Mouse (Mus musculus) embryonic facial prominence, embryonic 12.5 days (tissue): ENCODE measurements around the gene Rtl5. TPM values are rescaled to one million over a fixed set of nuclear protein-coding genes. Genes with fewer than 3 reads are reported as not detected.

Experiments
- ATAC-seq: fragments of 200-750 bp; cut with Nextera tagmentation; 2 replicates; pipeline ENCODE4 v1.8.0; 2017; ENCODE audit not compliant: insufficient number of reproducible peaks, insufficient read depth, low FRiP score, low TSS enrichment
- H3K27ac ChIP-seq: fragments of 300-500 bp; sonication (generic); 2 replicates; pipeline ENCODE4 v1.5.1; 2016; ENCODE audit warnings: mild to moderate bottlenecking
- H3K27me3 ChIP-seq: fragments of 300-500 bp; sonication (generic); 2 replicates; pipeline ENCODE4 v1.6.1; 2016; ENCODE audit warnings: mild to moderate bottlenecking, moderate library complexity
- H3K36me3 ChIP-seq: fragments of 300-500 bp; sonication (generic); 2 replicates; pipeline ENCODE4 v1.6.1; 2016; ENCODE audit warnings: mild to moderate bottlenecking
- H3K4me1 ChIP-seq: fragments of 300-500 bp; sonication (generic); 2 replicates; pipeline ENCODE4 v1.6.1; 2016
- H3K4me2 ChIP-seq: fragments of 300-500 bp; sonication (generic); replicated peaks from 2 replicates; pipeline ENCODE4 v1.6.1; 2016; ENCODE audit warnings: mild to moderate bottlenecking, moderate library complexity
- H3K4me3 ChIP-seq: fragments of 300-500 bp; sonication (generic); 2 replicates; pipeline ENCODE4 v1.5.1; 2016; ENCODE audit warnings: mild to moderate bottlenecking
- H3K9ac ChIP-seq: fragments of 300-500 bp; sonication (generic); 2 replicates; pipeline ENCODE4 v1.6.1; 2016; ENCODE audit warnings: mild to moderate bottlenecking, moderate library complexity
- H3K9me3 ChIP-seq: fragments of 300-500 bp; sonication (generic); 2 replicates; pipeline ENCODE4 v1.6.1; 2016; ENCODE audit warnings: mild to moderate bottlenecking, moderate library complexity
- WGBS: fragments of 180-500 bp; shearing (Covaris S2); methylation state at CpG from one replicate; pipeline ENCODE4 v1.1.7; 2016; 5-methylcytosine and 5-hydroxymethylcytosine counted together
- polyA plus RNA-seq: library from polyadenylated mRNA; unstranded; fragments of >200 nt; fragmentation: Nextera tagmentation; extraction: Ambion mirVana; gene quantifications from 2 replicates; pipeline ENCODE4 v1.2.1, GENCODE M21; 2016

Gene Rtl5
- polyA plus RNA-seq, 1 experiment from 2014 or later: 2.6 TPM

- no peak for ATAC-seq
- Histone ChIP-seq H3K4me1 (no peaks in the 10 kb centered on the region), H3K4me3 (no peak overlapping the region), H3K36me3 (no peaks in the 10 kb centered on the region), H3K9ac (no peak overlapping the region), H3K27ac (no peak overlapping the region), H3K27me3 (peaks cover 9% of the 10 kb centered on the region), H3K4me2 (no peak overlapping the region), H3K9me3 (no peaks in the 10 kb centered on the region)
- WGBS: 75% methylated on average over 3 of the region's 3 CpGs
Measured at GRCm38 (mm10) chrX:102036866-102037361, 34.2 kb downstream of the Rtl5 start.

DNA sequence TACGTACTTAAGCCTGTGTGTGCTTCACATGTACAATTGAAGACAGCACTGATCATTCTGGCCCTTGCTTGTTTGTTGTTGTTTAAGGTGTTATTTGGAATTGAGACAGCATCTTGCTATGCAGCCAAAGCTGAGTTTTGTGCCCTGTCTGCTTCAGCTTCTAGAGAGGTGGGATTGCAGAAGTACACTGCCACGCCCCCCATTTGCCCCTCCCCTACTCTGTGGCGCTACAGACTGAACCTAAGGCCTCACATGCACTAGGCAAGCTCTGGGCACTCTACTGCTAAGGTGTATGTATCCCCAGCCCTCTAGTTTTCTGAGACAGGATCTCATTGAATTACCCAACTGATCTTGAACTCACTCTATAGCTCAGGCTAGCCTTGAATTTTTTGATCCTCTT, 35.4 kb downstream of the Rtl5 start:
- Histone ChIP-seq H3K9me3 (no peaks in the 10 kb centered on the region), H3K36me3 (no peaks in the 10 kb centered on the region), H3K27ac (no peak overlapping the region), H3K4me2 (no peak overlapping the region), H3K4me1 (no peaks in the 10 kb centered on the region), H3K9ac (no peak overlapping the region), H3K27me3 (peaks cover 9% of the 10 kb centered on the region), H3K4me3 (no peak overlapping the region)
- WGBS: 52% methylated on average over 3 of the region's 3 CpGs
- ATAC-seq: no peak

- Histone ChIP-seq H3K27ac (no peak overlapping the region), H3K4me3 (no peak overlapping the region), H3K36me3 (no peaks in the 10 kb centered on the region), H3K9ac (no peak overlapping the region), H3K4me2 (no peak overlapping the region), H3K4me1 (no peaks in the 10 kb centered on the region), H3K9me3 (no peaks in the 10 kb centered on the region), H3K27me3 (peaks cover 5% of the 10 kb centered on the region; the same call in 1 of the 2 replicates)
- 61% methylated on average over 2 of the region's 2 CpGs for WGBS
- ATAC-seq: no peak
Measured at GRCm38 (mm10) chrX:102033566-102033965, 37.5 kb downstream of the Rtl5 start.

GRCm38 (mm10) chrX:102032431-102032830, 38.7 kb downstream of the Rtl5 start:
- Histone ChIP-seq H3K9me3 (no peaks in the 10 kb centered on the region), H3K4me3 (no peak overlapping the region), H3K4me2 (no peak overlapping the region), H3K27ac (no peak overlapping the region), H3K27me3 (peaks cover 5% of the 10 kb centered on the region; the same call in 1 of the 2 replicates), H3K9ac (no peak overlapping the region), H3K4me1 (no peaks in the 10 kb centered on the region), H3K36me3 (no peaks in the 10 kb centered on the region)
- ATAC-seq: no peak
- 75% methylated on average over 8 of the region's 8 CpGs for WGBS

GRCm38 (mm10) chrX:102031851-102032250, 39.3 kb downstream of the Rtl5 start:
- no peaks in the 10 kb centered on the region for H3K36me3 ChIP-seq
- no peaks in the 10 kb centered on the region for H3K9me3 ChIP-seq
- H3K4me1 ChIP-seq: no peaks in the 10 kb centered on the region
- H3K27ac ChIP-seq: no peak overlapping the region
- no peak for ATAC-seq
- no peak overlapping the region for H3K4me2 ChIP-seq
- no peak overlapping the region for H3K4me3 ChIP-seq
- H3K9ac ChIP-seq: no peak overlapping the region
- peaks cover 5% of the 10 kb centered on the region; the same call in 1 of the 2 replicates for H3K27me3 ChIP-seq
- WGBS: 53% methylated on average over 6 of the region's 6 CpGs

DNA sequence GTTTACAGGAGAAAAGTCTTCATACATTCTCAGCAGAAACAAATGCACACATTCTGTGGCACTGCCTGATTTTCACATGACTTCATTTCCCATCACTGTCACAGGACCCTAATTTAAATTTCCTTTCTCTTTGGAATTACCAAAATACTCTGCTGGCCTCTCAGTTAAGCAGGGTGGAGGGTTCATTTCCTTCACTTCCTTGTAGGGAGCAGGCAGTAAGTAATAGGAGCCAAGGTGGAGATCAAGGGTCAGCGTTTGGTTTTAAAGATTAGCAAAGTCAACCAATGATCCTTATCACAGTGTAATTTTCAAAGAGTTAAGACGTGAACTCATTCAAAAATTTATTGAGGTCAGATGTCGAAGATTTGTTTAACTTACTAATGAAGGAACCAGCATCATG, 46.1 kb downstream of the Rtl5 start:
- 44% methylated on average over 3 of the region's 3 CpGs for WGBS
- H3K4me3 ChIP-seq: no peak overlapping the region
- ATAC-seq: no peak
- H3K27ac ChIP-seq: no peak overlapping the region
- H3K27me3 ChIP-seq: peaks cover 15% of the 10 kb centered on the region
- H3K4me2 ChIP-seq: no peak overlapping the region
- no peaks in the 10 kb centered on the region for H3K36me3 ChIP-seq
- H3K9ac ChIP-seq: no peak overlapping the region
- H3K4me1 ChIP-seq: no peaks in the 10 kb centered on the region
- no peaks in the 10 kb centered on the region for H3K9me3 ChIP-seq

- Histone ChIP-seq H3K36me3 (no peaks in the 10 kb centered on the region), H3K27ac (no peak overlapping the region), H3K4me1 (peaks cover 3% of the 10 kb centered on the region; the same call in 1 of the 2 replicates), H3K4me3 (no peak overlapping the region), H3K27me3 (peaks cover 38% of the 10 kb centered on the region), H3K4me2 (no peak overlapping the region), H3K9me3 (no peaks in the 10 kb centered on the region), H3K9ac (no peak overlapping the region)
- no peak for ATAC-seq
- WGBS: 72% methylated on average over 7 of the region's 7 CpGs
Measured at GRCm38 (mm10) chrX:102019471-102020240, 51.4 kb downstream of the Rtl5 start.

DNA sequence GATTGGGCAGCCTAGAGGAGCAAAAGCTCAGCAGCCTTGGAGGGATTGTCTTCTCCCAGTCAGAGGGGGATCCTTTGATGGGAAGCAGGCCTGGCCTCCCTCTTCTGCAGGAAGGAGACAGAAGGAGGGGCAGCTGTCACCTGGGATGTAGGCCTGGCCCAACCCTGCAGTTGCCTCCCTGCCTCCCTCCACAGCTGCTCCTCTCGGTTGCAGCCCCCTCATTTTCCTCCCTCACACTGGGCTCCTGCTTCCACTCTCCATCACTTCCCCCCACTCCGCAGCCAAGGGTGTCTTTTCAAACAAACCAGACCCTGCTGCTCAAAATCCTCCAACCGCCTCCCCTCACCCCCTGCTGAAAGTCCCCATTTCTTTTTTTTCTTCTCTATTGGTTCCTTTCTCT, 52.2 kb downstream of the Rtl5 start:
- Histone ChIP-seq H3K27ac (no peak overlapping the region), H3K27me3 (peaks cover 42% of the 10 kb centered on the region), H3K9me3 (no peaks in the 10 kb centered on the region), H3K9ac (no peak overlapping the region), H3K4me3 (no peak overlapping the region), H3K36me3 (no peaks in the 10 kb centered on the region), H3K4me1 (peaks cover 3% of the 10 kb centered on the region; the same call in 1 of the 2 replicates), H3K4me2 (no peak overlapping the region)
- ATAC-seq: 0 out of 2 replicates have a peak, but pooled peaks have one; percentile 22
- WGBS: 37% methylated on average over 3 of the region's 3 CpGs

- Histone ChIP-seq H3K36me3 (no peaks in the 10 kb centered on the region), H3K9ac (no peak overlapping the region), H3K9me3 (no peaks in the 10 kb centered on the region), H3K27me3 (peaks cover 38% of the 10 kb centered on the region), H3K27ac (no peak overlapping the region), H3K4me1 (peaks cover 3% of the 10 kb centered on the region; the same call in 1 of the 2 replicates), H3K4me2 (no peak overlapping the region), H3K4me3 (no peak overlapping the region)
- ATAC-seq: no peak
- 51% methylated on average over 9 of the region's 9 CpGs for WGBS
Measured at GRCm38 (mm10) chrX:102017213-102017923, 53.7 kb downstream of the Rtl5 start.

Other genes with a start within 250 kb of the Rtl5 start
- 20.1 and 21.6 TPM in 2 replicates for gene Nhsl2, start 221.9 kb downstream of the Rtl5 start, polyA plus RNA-seq
- 73.9 and 77.7 TPM in 2 replicates for gene Pin4, start 48.1 kb upstream of the Rtl5 start, polyA plus RNA-seq
- gene Ercc6l, start 85.8 kb upstream of the Rtl5 start, polyA plus RNA-seq: 15.0 and 15.1 TPM in 2 replicates
- gene Rps4x, start 118.1 kb upstream of the Rtl5 start, polyA plus RNA-seq: 660 and 671 TPM in 2 replicates
- 30.2 and 32.1 TPM in 2 replicates for gene Cited1, start 180.9 kb upstream of the Rtl5 start, polyA plus RNA-seq